Mouse (Mus musculus) thymus, adult 2 months (tissue): ENCODE results near the gene Hoxa5.

Experiments
- CTCF ChIP-seq: fragments of 200-500 bp; IDR thresholded peaks from 2 replicates; pipeline ENCODE4 v1.5.1; 2012; ENCODE audit warnings: mild to moderate bottlenecking, control low read depth, low read length, moderate library complexity, borderline replicate concordance; ENCODE audit not compliant: control insufficient read depth, poor library complexity, insufficient read depth; ENCODE audit errors: extremely low read depth
- POLR2A ChIP-seq: fragments of 200-500 bp; IDR thresholded peaks from 2 replicates; pipeline ENCODE4 v1.6.1; 2012; ENCODE audit warnings: mild to moderate bottlenecking, low read length, control low read depth, moderate library complexity; ENCODE audit not compliant: control insufficient read depth, poor library complexity, insufficient read depth; ENCODE audit errors: extremely low read depth

DNA sequence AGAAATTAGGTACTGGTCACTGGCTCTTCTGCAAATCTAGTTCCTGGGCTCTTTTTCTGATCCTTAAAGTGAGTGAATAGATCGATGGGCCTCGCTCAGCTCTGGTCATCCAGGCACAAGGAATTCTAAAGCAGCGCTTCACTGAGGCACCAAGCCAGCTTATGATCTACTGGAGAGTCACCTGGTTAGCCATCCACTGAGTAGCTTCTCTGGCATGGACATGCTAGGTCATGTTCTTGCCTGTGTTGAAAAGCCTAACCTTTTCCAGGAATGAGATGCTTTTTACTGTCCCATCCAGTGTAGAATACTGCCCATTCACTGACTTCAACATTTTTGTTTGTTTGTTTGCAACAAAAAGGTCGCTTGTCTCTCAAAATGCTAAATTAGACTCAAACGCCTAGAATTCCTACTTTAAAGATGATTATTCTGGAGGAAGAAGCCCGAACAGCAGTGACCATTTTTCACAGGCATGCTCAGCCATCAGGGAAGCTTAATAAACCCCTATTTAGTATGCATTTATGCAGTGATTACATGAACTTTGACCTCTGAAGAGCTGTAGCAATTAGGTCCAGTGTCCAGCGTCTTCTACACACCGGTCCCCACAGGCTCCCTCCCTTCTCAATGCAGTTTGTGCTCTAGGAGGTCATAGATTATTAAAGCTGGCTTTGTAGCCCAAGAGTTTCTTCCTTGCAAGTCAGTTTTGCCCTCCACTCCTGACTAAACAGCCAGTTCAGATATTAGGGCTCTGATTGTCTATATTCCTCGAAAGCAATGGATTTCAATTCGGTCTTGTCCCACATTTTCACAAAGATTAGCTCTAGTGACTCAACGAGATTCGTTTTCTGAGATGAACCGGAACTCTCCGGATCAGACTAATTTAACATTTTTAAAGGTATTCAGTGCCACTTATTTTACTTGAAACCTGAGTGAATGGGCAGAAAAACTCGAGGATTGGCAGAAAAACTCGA lies 51.9 kb downstream of the Hoxa5 start:
- TF ChIP-seq POLR2A (no peak), CTCF (no peak)
